In genomic region chr8:57508657-57509056, GRCm38 (mm10) we compare ENCODE assay signal across 32 mouse cellular contexts. TPM values are rescaled to one million over a fixed set of nuclear protein-coding genes. Genes with fewer than 3 reads are reported as not detected.
A peak's percentile ranks its signal among the peaks of the same experiment; 100 is the strongest.
DNase-seq lines count a peak whose midpoint lies in the region; ATAC-seq and TF ChIP-seq lines count a peak whose summit lies in the region.
"Had no signal": no experiment of that assay in that cellular context is flagged by ENCODE, and none has a peak within 500 bp of the region (broad histone marks: within the 10 kb centered on the region; RNA-seq: fewer than 3 reads in every experiment).

No protein-coding gene starts in this region.

- no peak for TF ChIP-seq CTCF in gastrocnemius, adult 2 months (IDR thresholded peaks at IDR 0.05)
- TF ChIP-seq CTCF in kidney, postnatal 0 days (IDR thresholded peaks at IDR 0.05; ENCODE audit: low read depth) = no peak

- H3K4me1 ChIP-seq in kidney, postnatal 0 days (replicated peaks; ENCODE audit: insufficient read depth, low read length) = no peaks in the 10 kb centered on the region
- peaks cover 11% of the 10 kb centered on the region; the same call in 1 of the 2 replicates for H3K4me1 ChIP-seq in kidney, embryonic 16.5 days (ENCODE audit: insufficient read depth, low read length)
- H3K4me1 ChIP-seq in brown adipose tissue, adult 24 weeks (ENCODE audit: control insufficient read depth, insufficient read depth, insufficient read length, low read length) = 0 out of 2 replicates have a peak, but pooled peaks cover 3% of the 10 kb centered on the region

- H3K9me3 ChIP-seq in kidney, postnatal 0 days (replicated peaks; ENCODE audit: low read length) = no peaks in the 10 kb centered on the region
- no peaks in the 10 kb centered on the region for H3K9me3 ChIP-seq in kidney, embryonic 16.5 days (ENCODE audit: low read length)
- H3K9me3 ChIP-seq: heart, embryonic 15.5 days; hindbrain, embryonic 13.5 days; kidney, embryonic 15.5 days; neural tube, embryonic 12.5 days had no signal

- no peak overlapping the region for H3K9ac ChIP-seq in kidney, postnatal 0 days (ENCODE audit: low read depth, low read length)
- H3K9ac ChIP-seq in kidney, embryonic 16.5 days (replicated peaks; ENCODE audit: low read length) = no peak overlapping the region
- H3K9ac ChIP-seq: heart, embryonic 15.5 days; hindbrain, embryonic 13.5 days; kidney, embryonic 15.5 days; liver, embryonic 14.5 days; lung, embryonic 14.5 days; neural tube, embryonic 12.5 days had no signal

- 81% methylated on average over 4 of the region's 4 CpGs for WGBS in kidney, postnatal 0 days
- 83% methylated on average over 4 of the region's 4 CpGs for WGBS in kidney, embryonic 16.5 days

- H3K27ac ChIP-seq in gastrocnemius, adult 2 months = peak overlapping the region; percentile 29
- H3K27ac ChIP-seq in kidney, postnatal 0 days = no peak overlapping the region
- H3K27ac ChIP-seq in kidney, embryonic 16.5 days (ENCODE audit: low read length) = no peak overlapping the region
- 0 out of 2 replicates have a peak overlapping the region, but pooled peaks have one; percentile 12 for H3K27ac ChIP-seq in brown adipose tissue, adult 24 weeks (replicated peaks; ENCODE audit: low read depth, low read length)
- H3K27ac ChIP-seq: heart, embryonic 15.5 days; hindbrain, embryonic 13.5 days; kidney, embryonic 15.5 days; liver, embryonic 14.5 days; neural tube, embryonic 12.5 days had no signal

- no peaks in the 10 kb centered on the region for H3K27me3 ChIP-seq in kidney, postnatal 0 days (ENCODE audit: insufficient read depth, low read length)
- no peaks in the 10 kb centered on the region for H3K27me3 ChIP-seq in kidney, embryonic 16.5 days (ENCODE audit: insufficient read depth, low read length)
- H3K27me3 ChIP-seq: heart, embryonic 15.5 days; hindbrain, embryonic 13.5 days; kidney, embryonic 15.5 days; neural tube, embryonic 12.5 days; Patski had no signal

- no peak for ATAC-seq in kidney, postnatal 0 days (replicated peaks; ENCODE audit: low FRiP score, low read depth)
- ATAC-seq in kidney, embryonic 16.5 days (ENCODE audit: low FRiP score, low TSS enrichment) = no peak
- ATAC-seq: forebrain, embryonic 14.5 days; midbrain, embryonic 16.5 days; Patski had no signal

- no peak overlapping the region for H3K4me2 ChIP-seq in kidney, postnatal 0 days (ENCODE audit: low read length)
- H3K4me2 ChIP-seq in kidney, embryonic 16.5 days (replicated peaks; ENCODE audit: low read depth, low read length) = no peak overlapping the region
- H3K4me2 ChIP-seq: heart, embryonic 15.5 days; hindbrain, embryonic 13.5 days; kidney, embryonic 15.5 days; lung, embryonic 14.5 days; midbrain, embryonic 11.5 days; neural tube, embryonic 12.5 days had no signal

- H3K36me3 ChIP-seq in kidney, postnatal 0 days (ENCODE audit: insufficient read depth, low read length) = peaks cover 3% of the 10 kb centered on the region; the same call in 1 of the 2 replicates
- H3K36me3 ChIP-seq in kidney, embryonic 16.5 days (ENCODE audit: insufficient read depth, low read length) = peaks cover 4% of the 10 kb centered on the region; the same call in 1 of the 2 replicates
- H3K36me3 ChIP-seq: hindbrain, embryonic 13.5 days; neural tube, embryonic 12.5 days had no signal

- H3K4me3 ChIP-seq in gastrocnemius, adult 2 months = no peak overlapping the region
- H3K4me3 ChIP-seq in kidney, postnatal 0 days (replicated peaks; ENCODE audit: low read depth, low read length) = no peak overlapping the region
- no peak overlapping the region for H3K4me3 ChIP-seq in kidney, embryonic 16.5 days (ENCODE audit: low read length)
- no peak overlapping the region for H3K4me3 ChIP-seq in brown adipose tissue, adult 24 weeks (ENCODE audit: insufficient read depth, low read depth, low read length)
- H3K4me3 ChIP-seq: heart, embryonic 15.5 days; hindbrain, embryonic 13.5 days; kidney, embryonic 15.5 days; neural tube, embryonic 12.5 days had no signal

- DNase-seq in gastrocnemius, adult 2 months = no peak
- DNase-seq in gastrocnemius, postnatal 25 days = no peak
- peak; percentile 33 for DNase-seq in kidney, postnatal 0 days (ENCODE audit: low spot score)
- peak; percentile 51 for DNase-seq in lung, postnatal 36 days
- DNase-seq in lung, postnatal 10 days = no peak
- DNase-seq: adrenal gland, postnatal 10 days; cerebellum, adult 11 months; cerebellum, adult 9-10 months; cerebellum, postnatal 36 days; heart, postnatal 4 days; layer of hippocampus, postnatal 36 days; left cerebral cortex, postnatal 4 days; liver; lung, embryonic 14.5 days; right cerebral cortex, postnatal 14 days; thymus, adult 18-20 months; thymus, postnatal 25 days had no signal

- intact Hi-C loops in gastrocnemius, adult 2 months (cut with DNase I) = no loop called here

RNA-seq across cellular contexts. Expression of gene Hmgb2, which starts 3.0 kb away (rescaled TPM):
- total RNA-seq in gastrocnemius, adult 2 months (2021) = 1 to 10 TPM; 2.8 to 3.2 TPM
- 1 to 10 TPM; 2.7 to 5.6 TPM for total RNA-seq in gastrocnemius, postnatal 25 days (2021)
- 307 and 357 TPM in 2 replicates for polyA plus RNA-seq in kidney, postnatal 0 days (2015; fragmentation: Nextera tagmentation; extraction: Ambion mirVana)
- polyA plus RNA-seq in kidney, embryonic 16.5 days (2015; fragmentation: Nextera tagmentation; extraction: Ambion mirVana) = 309 and 369 TPM in 2 replicates
- 2.1 and 4.9 TPM in 2 replicates for polyA plus RNA-seq in brown adipose tissue, adult 24 weeks (2012; ENCODE audit: insufficient read depth, insufficient read length, missing spikeins)

RNA-seq across cellular contexts. Expression of gene Sap30, which starts 21.0 kb away (rescaled TPM):
- total RNA-seq in gastrocnemius, adult 2 months (2021) = 10 to 100 TPM; 10.0 to 21.1 TPM
- 10 to 100 TPM; 10.2 to 18.5 TPM for total RNA-seq in gastrocnemius, postnatal 25 days (2021)
- polyA plus RNA-seq in kidney, postnatal 0 days (2015; fragmentation: Nextera tagmentation; extraction: Ambion mirVana) = 25.8 and 35.4 TPM in 2 replicates
- 29.0 and 32.5 TPM in 2 replicates for polyA plus RNA-seq in kidney, embryonic 16.5 days (2015; fragmentation: Nextera tagmentation; extraction: Ambion mirVana)
- polyA plus RNA-seq in brown adipose tissue, adult 24 weeks (2012; ENCODE audit: insufficient read depth, insufficient read length, missing spikeins) = 3.9 and 6.5 TPM in 2 replicates

RNA-seq across cellular contexts. Expression of gene Scrg1, which starts 52.9 kb away (rescaled TPM):
- not detected for total RNA-seq in gastrocnemius, adult 2 months (2021)
- not detected for total RNA-seq in gastrocnemius, postnatal 25 days (2021)
- not detected in 2 replicates for polyA plus RNA-seq in kidney, postnatal 0 days (2015; fragmentation: Nextera tagmentation; extraction: Ambion mirVana)
- polyA plus RNA-seq in kidney, embryonic 16.5 days (2015; fragmentation: Nextera tagmentation; extraction: Ambion mirVana) = not detected in 2 replicates
- not detected in 2 replicates for polyA plus RNA-seq in brown adipose tissue, adult 24 weeks (2012; ENCODE audit: insufficient read depth, insufficient read length, missing spikeins)
- total RNA-seq: gastrocnemius, adult 8-10 months; heart, postnatal 4 days; MEL had no signal
- polyA plus RNA-seq: gonadal fat pad, adult 2 months; liver, embryonic 14.5 days; Patski; small intestine, adult 2 months had no signal

Comparison
In these comparisons a context has a peak if more than half of its experiments do, and no peak if none do; other contexts are left out.
1. DNase-seq: peak in kidney, postnatal 0 days (single experiment) and lung, postnatal 36 days (single experiment); none in gastrocnemius, adult 2 months (single experiment), gastrocnemius, postnatal 25 days (single experiment) and lung, postnatal 10 days (single experiment).
2. H3K27ac ChIP-seq: peak in gastrocnemius, adult 2 months (single experiment) and brown adipose tissue, adult 24 weeks (single experiment); none in kidney, postnatal 0 days (single experiment) and kidney, embryonic 16.5 days (single experiment).
3. RNA of gene Hmgb2, which starts 3.0 kb away (polyA plus RNA-seq): 309 to 369 TPM in kidney, embryonic 16.5 days and 307 to 357 TPM in kidney, postnatal 0 days; 2.1 to 4.9 TPM in brown adipose tissue, adult 24 weeks; every median in the first group is over 10 times any median in the second.